Mouse (Mus musculus): ENCODE results near the gene Gm28043. TPM values are rescaled to one million over a fixed set of nuclear protein-coding genes. Genes with fewer than 3 reads are reported as not detected.
"Not testable (repeated sequence)": the region's sequence is repeated elsewhere in the genome, so short reads cannot be mapped to it uniquely, and the experiment has no call there.

Gene Gm28043
- polyA plus RNA-seq, 1 experiment from 2014 or later = 0.70 TPM

GRCm38 (mm10) chr17:29599051-29599450, 15.6 kb upstream of the Gm28043 start:
- H3K27ac ChIP-seq = no peak overlapping the region
- peaks cover 18% of the 10 kb centered on the region; the same call in 1 of the 2 replicates for H3K36me3 ChIP-seq (ENCODE audit: inconsistent target)
- H3K79me2 ChIP-seq (ENCODE audit: inconsistent target) = no peaks in the 10 kb centered on the region
- no peak overlapping the region for H3K4me3 ChIP-seq (ENCODE audit: inconsistent target)
- WGBS (ENCODE audit: missing documents) = 96% methylated on average over 14 of the region's 14 CpGs

- 97% methylated on average over 8 of the region's 8 CpGs for WGBS (ENCODE audit: missing documents)
- Histone ChIP-seq H3K36me3 (ENCODE audit: inconsistent target) (peaks cover 18% of the 10 kb centered on the region; the same call in 1 of the 2 replicates), H3K4me3 (ENCODE audit: inconsistent target) (no peak overlapping the region)
Observed at GRCm38 (mm10) chr17:29599537-29599936, 15.1 kb upstream of the Gm28043 start.

DNA sequence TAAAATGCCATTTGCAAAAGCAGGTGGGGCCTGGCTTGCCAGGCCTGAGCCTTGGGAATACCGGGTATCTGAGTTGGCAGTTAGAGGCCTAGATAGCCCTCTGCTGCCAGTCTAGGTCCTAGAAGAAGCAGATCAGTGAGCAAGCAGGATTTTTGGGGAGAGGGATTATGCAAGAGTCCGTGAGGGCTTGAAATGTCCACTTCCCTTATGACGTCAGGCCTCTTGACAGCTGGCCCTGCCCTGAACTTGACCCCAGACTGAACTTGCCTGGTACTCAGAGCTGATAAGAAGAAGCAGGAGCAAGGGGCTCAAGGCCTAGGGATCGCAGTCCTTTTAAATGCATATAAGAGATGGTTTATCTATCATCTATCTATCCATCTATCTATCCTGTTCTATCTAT, 13.3 kb upstream of the Gm28043 start:
- 42% methylated on average over 4 of the region's 4 CpGs for WGBS (ENCODE audit: missing documents)
- Histone ChIP-seq H3K36me3 (ENCODE audit: inconsistent target) (peaks cover 2% of the 10 kb centered on the region; the same call in 1 of the 2 replicates), H3K4me3 (ENCODE audit: inconsistent target) (no peak overlapping the region), H3K79me2 (ENCODE audit: inconsistent target) (no peaks in the 10 kb centered on the region), H3K27ac (0 out of 2 replicates have a peak overlapping the region, but pooled peaks have one; percentile 4)

More at GRCm38 (mm10) chr17:29599537-29599936, 15.1 kb upstream of the Gm28043 start:
- H3K79me2 ChIP-seq (ENCODE audit: inconsistent target) = no peaks in the 10 kb centered on the region
- no peak overlapping the region for H3K27ac ChIP-seq

DNA sequence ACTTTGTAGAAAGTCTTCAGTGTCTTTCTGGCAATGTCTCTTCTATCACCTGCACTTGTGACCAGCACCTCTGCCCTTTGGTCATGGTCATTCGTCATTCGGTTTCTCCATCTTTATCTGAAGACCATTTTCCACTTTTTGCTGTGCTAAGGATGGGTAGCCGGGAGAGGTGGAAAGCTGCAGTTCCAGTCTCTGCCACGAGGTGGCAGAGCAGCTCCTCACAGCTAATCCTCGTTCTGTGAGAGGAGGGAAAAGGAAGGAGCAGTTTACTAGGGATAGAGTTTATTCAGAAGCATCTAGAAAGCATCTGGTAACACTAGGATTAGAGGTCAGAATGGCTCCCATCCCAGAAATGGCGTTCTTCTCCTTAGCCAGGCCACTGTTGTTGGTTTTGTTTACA, 11.4 kb upstream of the Gm28043 start:
- Histone ChIP-seq H3K36me3 (ENCODE audit: inconsistent target) (no peaks in the 10 kb centered on the region; the same call in 1 of the 2 replicates), H3K4me3 (ENCODE audit: inconsistent target) (no peak overlapping the region), H3K79me2 (ENCODE audit: inconsistent target) (no peaks in the 10 kb centered on the region), H3K27ac (no peak overlapping the region)
- WGBS (ENCODE audit: missing documents) = 28% methylated on average over 6 of the region's 6 CpGs

DNA sequence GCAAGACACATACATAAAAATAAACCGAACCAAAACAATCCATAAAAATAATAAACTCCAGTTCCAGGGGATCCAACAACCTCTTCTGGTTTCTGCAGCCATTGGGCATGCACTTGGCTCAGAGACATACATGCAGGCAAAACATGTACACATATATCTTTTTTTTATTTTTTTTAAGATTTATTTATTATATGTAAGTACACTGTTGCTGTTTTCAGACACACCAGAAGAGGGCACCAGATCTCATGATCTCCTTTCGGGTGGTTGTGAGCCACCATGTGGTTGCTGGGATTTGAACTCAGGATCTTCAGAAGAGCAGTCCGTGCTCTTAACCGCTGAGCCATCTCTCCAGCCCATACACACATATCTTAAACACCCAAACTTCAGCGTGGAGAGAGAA, 1.2 kb upstream of the Gm28043 start:
- H3K36me3 ChIP-seq (ENCODE audit: inconsistent target); H3K4me3 ChIP-seq (ENCODE audit: inconsistent target); H3K27ac ChIP-seq: not testable (repeated sequence)
- WGBS (ENCODE audit: missing documents) = 88% methylated on average over 4 of the region's 5 CpGs
- H3K79me2 ChIP-seq (ENCODE audit: inconsistent target) = peaks cover 33% of the 10 kb centered on the region

- H3K4me3 ChIP-seq (ENCODE audit: inconsistent target) = peak overlapping the region; percentile 85
- peak overlapping the region; percentile 24; the same call in 1 of the 2 replicates for H3K27ac ChIP-seq
- H3K79me2 ChIP-seq (ENCODE audit: inconsistent target) = peaks cover 50% of the 10 kb centered on the region
- no peaks in the 10 kb centered on the region for H3K36me3 ChIP-seq (ENCODE audit: inconsistent target)
- under 1% methylated on average over 35 of the region's 43 CpGs for WGBS (ENCODE audit: missing documents)
Observed at GRCm38 (mm10) chr17:29615024-29615551, 412 bp downstream of the Gm28043 start.

DNA sequence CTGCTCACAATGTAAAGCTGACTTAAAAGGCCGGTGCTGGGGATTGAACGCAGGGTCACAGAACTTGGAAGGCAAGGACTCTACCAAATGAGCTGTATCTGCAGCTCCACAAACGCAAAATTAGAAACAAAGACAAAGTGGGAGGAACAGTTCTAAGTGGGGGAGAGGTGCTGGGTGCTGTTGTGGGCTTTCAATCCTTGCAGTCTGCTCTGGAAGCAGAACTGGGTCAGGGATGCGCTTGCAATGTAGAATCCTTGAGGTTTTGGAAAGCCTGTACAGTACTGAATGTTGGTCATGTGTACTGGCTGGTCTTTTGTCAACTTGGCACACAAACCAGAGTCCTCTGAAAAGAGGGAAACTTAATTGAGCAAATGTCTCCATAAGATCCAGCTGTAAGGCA, 940 bp downstream of the Gm28043 start:
- 14% methylated on average over 4 of the region's 4 CpGs for WGBS (ENCODE audit: missing documents)
- H3K4me3 ChIP-seq (ENCODE audit: inconsistent target) = peak overlapping the region; percentile 85
- peak overlapping the region; percentile 24; the same call in 1 of the 2 replicates for H3K27ac ChIP-seq
- no peaks in the 10 kb centered on the region for H3K36me3 ChIP-seq (ENCODE audit: inconsistent target)
- peaks cover 53% of the 10 kb centered on the region for H3K79me2 ChIP-seq (ENCODE audit: inconsistent target)

DNA sequence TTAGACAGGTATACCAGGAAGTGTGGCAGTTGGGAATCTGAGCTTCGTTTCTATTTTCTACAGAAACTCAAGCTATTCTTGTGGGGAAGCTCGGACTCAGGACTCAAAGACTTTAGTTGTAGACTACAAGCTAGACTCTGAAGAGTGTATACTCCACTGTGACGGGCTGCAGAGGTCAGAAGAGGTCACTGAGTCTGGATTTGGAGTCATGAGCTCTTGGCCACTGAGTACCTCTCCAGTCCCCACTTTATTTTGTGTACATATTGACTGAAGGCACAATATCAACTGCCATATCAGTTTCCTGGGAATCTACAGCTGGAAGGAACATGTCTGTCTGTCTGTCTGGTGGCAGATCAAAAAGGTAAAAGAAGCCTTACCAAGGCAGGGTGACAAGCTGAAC, 4.6 kb downstream of the Gm28043 start:
- Histone ChIP-seq H3K27ac (no peak overlapping the region), H3K36me3 (ENCODE audit: inconsistent target) (peaks cover 14% of the 10 kb centered on the region), H3K79me2 (ENCODE audit: inconsistent target) (peaks cover 55% of the 10 kb centered on the region), H3K4me3 (ENCODE audit: inconsistent target) (no peak overlapping the region)
- WGBS (ENCODE audit: missing documents) = 63% methylated on average over 3 of the region's 3 CpGs

- no peak overlapping the region for H3K4me3 ChIP-seq (ENCODE audit: inconsistent target)
- WGBS (ENCODE audit: missing documents) = 96% methylated on average over 8 of the region's 8 CpGs
- H3K36me3 ChIP-seq (ENCODE audit: inconsistent target) = peaks cover 44% of the 10 kb centered on the region
- no peak overlapping the region for H3K27ac ChIP-seq
- peaks cover 22% of the 10 kb centered on the region; the same call in 1 of the 2 replicates for H3K79me2 ChIP-seq (ENCODE audit: inconsistent target)
Observed at GRCm38 (mm10) chr17:29623488-29623887, 8.8 kb downstream of the Gm28043 start.

DNA sequence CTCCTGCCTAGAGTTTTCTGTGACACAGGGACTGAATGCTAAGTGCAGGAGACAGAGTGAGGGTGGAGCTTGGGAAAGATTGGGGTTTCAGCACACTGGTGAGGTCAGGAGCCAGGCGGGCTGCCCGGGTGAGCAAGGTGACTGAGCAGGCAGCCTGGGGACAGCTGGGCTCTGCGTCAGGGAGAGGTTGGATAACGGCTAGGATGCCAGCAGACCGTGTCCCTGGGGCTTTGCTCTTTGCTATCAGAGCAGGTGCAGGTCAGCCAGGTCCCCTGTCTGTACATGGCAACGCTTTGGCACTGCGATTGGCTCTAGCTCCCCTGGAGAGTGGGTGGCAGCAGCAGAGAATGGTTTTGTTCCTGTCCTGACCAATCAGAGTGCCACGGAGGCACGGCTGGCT, 12.6 kb downstream of the Gm28043 start:
- H3K36me3 ChIP-seq (ENCODE audit: inconsistent target) = peaks cover 67% of the 10 kb centered on the region
- 94% methylated on average over 9 of the region's 9 CpGs for WGBS (ENCODE audit: missing documents)
- H3K4me3 ChIP-seq (ENCODE audit: inconsistent target) = no peak overlapping the region
- no peaks in the 10 kb centered on the region for H3K79me2 ChIP-seq (ENCODE audit: inconsistent target)
- H3K27ac ChIP-seq = no peak overlapping the region

- no peaks in the 10 kb centered on the region for H3K79me2 ChIP-seq (ENCODE audit: inconsistent target)
- WGBS (ENCODE audit: missing documents) = 95% methylated on average over 5 of the region's 5 CpGs
- no peak overlapping the region for H3K27ac ChIP-seq
Observed at GRCm38 (mm10) chr17:29628946-29629345, 14.3 kb downstream of the Gm28043 start.

DNA sequence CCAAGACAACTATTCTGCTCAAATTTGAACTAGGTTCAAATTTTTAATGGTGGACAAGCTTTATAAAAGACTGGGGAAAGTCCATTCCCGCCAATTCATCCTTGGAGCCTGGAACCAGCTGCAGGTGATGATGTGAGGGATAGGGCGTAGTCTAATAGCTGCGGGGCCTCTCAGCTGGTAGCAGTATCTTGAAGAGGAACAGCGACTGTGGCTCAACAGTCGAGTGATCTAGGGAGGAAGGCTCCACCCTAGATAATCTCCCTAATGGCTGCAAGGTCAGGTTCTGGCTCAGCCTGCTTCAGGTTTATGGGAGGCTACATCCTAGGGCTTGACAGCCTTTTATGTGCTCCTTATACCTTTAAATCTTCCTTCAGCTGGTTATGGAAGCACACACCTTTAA, 14.9 kb downstream of the Gm28043 start:
- H3K27ac ChIP-seq = no peak overlapping the region
- H3K79me2 ChIP-seq (ENCODE audit: inconsistent target) = no peaks in the 10 kb centered on the region
- no peak overlapping the region for H3K4me3 ChIP-seq (ENCODE audit: inconsistent target)
- H3K36me3 ChIP-seq (ENCODE audit: inconsistent target) = peaks cover 77% of the 10 kb centered on the region
- 66% methylated on average over 5 of the region's 5 CpGs for WGBS (ENCODE audit: missing documents)

More at GRCm38 (mm10) chr17:29628946-29629345, 14.3 kb downstream of the Gm28043 start:
- Histone ChIP-seq H3K36me3 (ENCODE audit: inconsistent target) (peaks cover 73% of the 10 kb centered on the region), H3K4me3 (ENCODE audit: inconsistent target) (no peak overlapping the region)

DNA sequence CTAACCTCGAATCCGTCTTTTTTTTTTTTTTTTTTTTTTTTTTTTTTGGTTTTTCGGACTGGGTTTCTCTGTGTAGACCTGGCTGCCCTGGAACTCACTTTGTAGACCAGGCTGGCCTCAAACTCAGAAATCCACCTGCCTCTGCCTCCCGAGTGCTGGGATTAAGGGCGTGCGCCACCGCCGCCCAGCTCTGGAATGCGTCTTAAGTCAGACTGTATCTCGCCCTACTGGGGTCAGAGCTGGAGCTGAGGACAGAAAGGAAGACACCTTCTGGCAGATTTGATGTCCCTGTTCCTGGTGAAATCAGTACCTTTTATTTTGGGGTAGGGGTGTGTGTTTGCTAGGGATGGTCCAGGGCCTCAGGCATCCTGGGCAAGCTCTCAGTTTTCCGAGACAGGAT, 17.6 kb downstream of the Gm28043 start:
- 86% methylated on average over 9 of the region's 11 CpGs for WGBS (ENCODE audit: missing documents)
- Histone ChIP-seq H3K27ac (no peak overlapping the region), H3K36me3 (ENCODE audit: inconsistent target) (peaks cover 81% of the 10 kb centered on the region), H3K79me2 (ENCODE audit: inconsistent target) (no peaks in the 10 kb centered on the region), H3K4me3 (ENCODE audit: inconsistent target) (no peak overlapping the region)

DNA sequence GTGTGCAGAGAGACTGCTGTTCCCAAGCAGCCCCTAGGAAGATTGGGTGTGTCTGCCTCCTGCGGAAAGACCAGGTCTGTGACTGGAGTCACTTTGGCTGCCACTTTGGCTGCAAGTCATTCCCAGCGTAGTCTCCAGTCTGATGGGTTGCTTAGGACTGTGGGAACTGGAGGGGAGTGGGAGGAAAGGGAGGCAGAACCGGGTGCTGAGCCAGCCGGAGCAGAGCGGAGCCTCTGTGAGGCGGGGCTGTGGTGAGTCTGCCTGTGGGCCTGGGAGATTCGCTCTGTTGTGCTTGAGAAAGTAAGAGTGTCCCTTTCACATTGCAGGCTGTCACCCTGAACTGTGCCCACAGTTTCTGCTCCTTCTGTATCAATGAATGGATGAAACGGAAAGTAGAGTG, 20.8 kb downstream of the Gm28043 start:
- Histone ChIP-seq H3K79me2 (ENCODE audit: inconsistent target) (no peaks in the 10 kb centered on the region), H3K36me3 (ENCODE audit: inconsistent target) (peaks cover 63% of the 10 kb centered on the region), H3K27ac (no peak overlapping the region), H3K4me3 (ENCODE audit: inconsistent target) (no peak overlapping the region)
- 82% methylated on average over 8 of the region's 8 CpGs for WGBS (ENCODE audit: missing documents)

DNA sequence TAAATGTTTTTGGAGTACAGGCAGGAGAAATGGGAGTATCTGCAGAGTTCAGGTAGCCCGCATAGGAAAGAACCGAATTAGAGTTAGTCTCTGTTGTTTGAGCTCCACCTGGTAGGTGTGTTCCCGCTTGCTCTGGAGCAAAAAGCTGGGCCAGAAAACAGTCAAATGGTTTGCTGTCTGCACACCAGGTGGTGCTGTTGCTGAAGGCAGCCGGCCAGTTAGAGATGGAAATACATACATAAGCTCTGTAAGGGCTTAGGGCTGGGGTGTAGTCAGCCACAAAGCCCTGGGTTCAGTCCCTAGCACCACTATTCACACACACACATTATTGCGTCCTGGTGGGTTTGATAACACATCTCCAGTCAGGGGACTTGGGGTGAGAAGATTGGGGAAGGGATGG, 21.4 kb downstream of the Gm28043 start:
- Histone ChIP-seq H3K36me3 (ENCODE audit: inconsistent target) (peaks cover 64% of the 10 kb centered on the region), H3K4me3 (ENCODE audit: inconsistent target) (no peak overlapping the region), H3K79me2 (ENCODE audit: inconsistent target) (no peaks in the 10 kb centered on the region), H3K27ac (no peak overlapping the region)
- 83% methylated on average over 5 of the region's 5 CpGs for WGBS (ENCODE audit: missing documents)

- H3K36me3 ChIP-seq (ENCODE audit: inconsistent target) = peaks cover 56% of the 10 kb centered on the region
- no peak overlapping the region for H3K4me3 ChIP-seq (ENCODE audit: inconsistent target)
- WGBS (ENCODE audit: missing documents) = 97% methylated on average over 4 of the region's 4 CpGs
- H3K27ac ChIP-seq = no peak overlapping the region
- no peaks in the 10 kb centered on the region for H3K79me2 ChIP-seq (ENCODE audit: inconsistent target)
Observed at GRCm38 (mm10) chr17:29637377-29637776, 22.7 kb downstream of the Gm28043 start.

All from macrophage (primary cell).